Mouse (Mus musculus) gastrocnemius, adult 18-20 months (tissue): ENCODE measurements around the gene Uxs1. TPM values are rescaled to one million over a fixed set of nuclear protein-coding genes. Genes with fewer than 3 reads are reported as not detected.

Experiments
- DNase-seq: peaks from one replicate; pipeline ENCODE4 v3.0.0; 2021; ENCODE audit warnings: low spot score
- total RNA-seq, 2 experiments: library from RNA; stranded (reverse); gene quantifications; 2 replicates each; pipeline ENCODE4 v1.2.3; 2021

Uxs1 gene
- total RNA-seq, 2 experiments from 2014 or later = 9.2 to 13.8 TPM

DNA sequence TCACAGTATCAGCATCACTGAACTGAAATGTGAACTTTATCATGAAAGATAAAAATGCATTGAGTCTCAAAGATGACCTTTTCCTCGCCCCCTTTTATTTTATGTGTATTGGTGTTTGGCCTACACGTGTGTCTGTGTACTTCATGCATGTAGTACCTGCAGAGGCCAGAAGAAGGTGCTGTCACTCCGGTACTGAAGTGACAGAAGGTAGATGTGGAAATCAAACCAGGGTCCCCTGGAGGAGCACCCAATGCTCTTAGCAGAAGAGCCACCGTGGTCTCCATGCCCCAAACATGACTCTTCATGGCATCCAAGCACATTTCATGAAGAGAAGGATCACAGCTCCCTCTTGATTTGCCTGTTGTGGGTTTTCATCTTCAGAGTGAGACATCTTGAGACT lies 95.5 kb downstream of the Uxs1 start:
- DNase-seq = no peak

DNA sequence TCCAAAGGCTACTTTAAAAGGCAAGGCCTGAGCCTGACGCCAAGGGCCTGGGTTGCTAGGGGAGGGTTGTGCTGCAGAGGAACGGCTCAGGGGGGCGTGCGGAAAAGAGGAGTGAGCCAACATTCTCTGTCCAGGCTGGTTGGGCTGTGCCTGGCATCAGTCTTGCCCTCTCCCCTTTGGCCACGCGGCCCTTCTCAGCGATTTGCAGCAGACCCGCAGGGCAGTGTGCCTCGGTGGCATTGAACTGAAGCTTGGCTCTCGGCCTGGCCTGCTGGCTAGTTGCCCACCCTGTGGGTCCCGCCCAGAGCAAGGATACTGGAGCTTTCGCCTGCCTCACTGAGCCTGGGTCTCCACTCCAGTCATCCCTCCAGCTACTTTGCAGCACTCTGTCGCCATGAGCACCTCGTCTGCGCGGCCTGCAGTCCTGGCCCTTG lies 97.1 kb downstream of the Uxs1 start, which contains the start of gene 1500015O10Rik:
TSS of gene 1500015O10Rik (plus strand) at position 112 of the 434 bp plus-strand sequence.
- DNase-seq = peak; percentile 31

DNA sequence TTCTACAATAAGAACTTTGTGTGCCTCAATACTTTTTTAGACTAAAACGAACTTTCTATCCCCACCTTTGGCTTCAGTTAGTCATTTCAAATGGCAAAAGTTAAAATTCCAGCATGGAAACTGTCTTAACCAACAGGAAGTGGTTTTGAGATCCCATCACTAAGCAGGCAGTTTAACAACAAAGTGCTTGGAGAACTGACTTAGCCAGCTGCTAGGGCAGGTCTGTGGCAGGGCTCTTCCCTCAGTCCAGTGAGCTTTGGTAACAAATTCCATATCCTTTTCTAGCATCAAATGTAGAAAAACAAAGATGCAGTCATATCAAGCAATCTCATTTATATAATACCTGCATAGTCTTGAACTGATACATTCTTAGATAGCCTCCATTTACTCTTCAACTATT lies 105.1 kb downstream of the Uxs1 start:
- no peak for DNase-seq

DNA sequence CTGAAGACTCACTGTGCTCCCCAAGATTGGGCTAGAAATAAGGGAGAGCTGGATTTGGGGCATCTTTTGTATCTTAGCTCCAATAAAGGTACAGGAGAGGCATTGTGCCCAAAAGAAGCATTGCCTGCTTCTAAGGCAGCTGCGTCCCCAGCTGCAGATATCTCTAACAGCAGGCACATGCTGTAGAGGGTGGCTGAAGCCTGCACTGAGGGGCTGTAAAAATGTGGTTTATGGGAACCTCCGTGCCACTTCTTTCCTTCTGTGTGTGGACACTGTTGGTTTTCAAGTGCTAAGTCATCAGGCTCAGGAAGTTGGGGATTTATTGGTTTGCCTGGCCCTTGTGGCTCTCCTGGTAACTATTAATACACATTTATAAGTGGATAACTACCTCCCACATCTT lies 108.8 kb downstream of the Uxs1 start:
- no peak for DNase-seq

DNA sequence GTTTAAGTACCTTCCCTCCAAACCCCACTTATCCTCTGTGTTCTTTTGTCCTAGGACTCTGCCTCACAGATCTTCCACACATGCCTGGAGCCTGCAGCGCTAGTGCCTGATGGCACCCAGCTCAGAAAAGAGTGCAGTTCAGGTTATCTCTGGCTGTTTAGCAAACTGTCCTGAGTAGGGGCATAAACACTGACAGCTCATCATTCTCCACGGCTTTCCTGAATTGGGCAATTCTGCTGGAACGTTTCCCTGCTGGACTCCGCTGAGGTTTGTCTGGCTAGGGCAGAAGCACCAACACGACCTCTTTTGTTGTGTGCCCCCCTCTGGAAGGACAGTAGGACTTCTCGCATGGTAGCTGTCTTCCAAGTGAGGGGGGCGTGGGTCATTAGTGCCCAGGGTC lies 109.6 kb downstream of the Uxs1 start:
- DNase-seq = no peak

DNA sequence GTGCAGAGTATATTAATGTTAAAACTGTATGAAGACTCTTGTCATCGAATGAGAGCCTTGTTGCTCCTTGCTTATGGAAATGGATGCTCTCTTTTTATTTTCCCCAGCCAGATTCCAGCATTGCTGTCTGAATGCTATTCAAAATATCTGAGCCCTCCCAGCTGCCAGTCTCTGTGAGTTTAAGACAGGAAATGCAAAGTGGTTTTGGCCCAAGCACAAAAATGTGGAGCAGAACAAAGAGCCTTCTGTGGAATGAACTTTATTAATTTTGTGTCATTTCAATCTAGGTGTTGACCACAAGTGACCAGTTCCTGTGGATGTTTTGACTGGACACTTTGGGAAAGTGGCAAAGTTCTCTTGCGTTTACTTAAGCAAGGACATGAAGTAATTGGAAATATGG lies 112.8 kb downstream of the Uxs1 start:
- no peak for DNase-seq

DNA sequence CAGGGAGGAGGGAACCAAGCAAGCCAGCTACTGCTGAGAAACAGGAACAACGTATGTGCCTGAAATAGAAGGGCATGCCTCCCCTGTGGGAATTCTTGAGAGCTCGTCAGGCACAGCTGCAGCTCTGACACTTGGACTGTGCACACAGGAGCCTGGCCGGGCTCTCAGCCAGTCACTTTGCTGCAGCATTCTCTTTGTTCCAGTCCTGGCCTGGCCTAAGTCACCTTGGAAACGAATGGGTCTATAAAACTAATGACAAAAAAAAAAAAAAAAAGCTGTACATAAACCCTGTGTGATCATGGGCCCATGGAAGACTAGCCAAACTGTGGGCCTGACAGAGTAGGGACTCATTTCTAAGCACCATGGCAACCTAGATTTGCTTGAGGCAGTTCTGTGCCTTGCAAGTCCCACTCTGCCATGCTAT lies 129.0 kb downstream of the Uxs1 start:
- DNase-seq = no peak

Other genes with a start within 250 kb of the Uxs1 start
- 1 to 10 TPM; 1.5 to 4.0 TPM for gene 1500015O10Rik, start 97.2 kb downstream of the Uxs1 start, total RNA-seq
- 10 to 100 TPM; 30.5 to 36.6 TPM for gene Tpp2, start 105.8 kb upstream of the Uxs1 start, total RNA-seq
- 10 to 100 TPM; 49.5 to 76.8 TPM for gene Mettl21c, start 192.2 kb upstream of the Uxs1 start, total RNA-seq
- not detected for gene Gm8251, start 234.1 kb upstream of the Uxs1 start, total RNA-seq